In genomic region chr12:49374606-49374995, GRCm38 (mm10) we compare ENCODE assay signal across 8 mouse cellular contexts. TPM values are rescaled to one million over a fixed set of nuclear protein-coding genes. Genes with fewer than 3 reads are reported as not detected.
DNase-seq lines count a peak whose midpoint lies in the region; ATAC-seq lines count a peak whose summit lies in the region.

No protein-coding gene starts in this region.

- H3K36me3 ChIP-seq in kidney, embryonic 16.5 days (ENCODE audit: insufficient read depth, low read length), result no peaks in the 10 kb centered on the region
- no peaks in the 10 kb centered on the region for H3K36me3 ChIP-seq in forebrain, embryonic 15.5 days
- H3K36me3 ChIP-seq in limb, embryonic 12.5 days, result no peaks in the 10 kb centered on the region

- under 1% methylated on average over 14 of the region's 14 CpGs for WGBS in kidney, embryonic 16.5 days
- under 1% methylated on average over 14 of the region's 14 CpGs for WGBS in forebrain, embryonic 15.5 days
- WGBS in limb, embryonic 12.5 days, result under 1% methylated on average over 14 of the region's 14 CpGs

- H3K27ac ChIP-seq in kidney, embryonic 16.5 days (ENCODE audit: low read length), result no peak overlapping the region
- peak overlapping the region; percentile 89 for H3K27ac ChIP-seq in forebrain, embryonic 15.5 days (replicated peaks)
- no peak overlapping the region for H3K27ac ChIP-seq in limb, embryonic 12.5 days

- ATAC-seq in kidney, embryonic 16.5 days (ENCODE audit: low FRiP score, low TSS enrichment), result no peak
- no peak for ATAC-seq in forebrain, embryonic 15.5 days (replicated peaks)
- ATAC-seq in limb, embryonic 12.5 days (ENCODE audit: insufficient number of reproducible peaks, insufficient read depth, low FRiP score, low TSS enrichment, low read depth), result no peak

- H3K4me3 ChIP-seq in kidney, embryonic 16.5 days (ENCODE audit: low read length), result peak overlapping the region; percentile 36
- peak overlapping the region; percentile 41 for H3K4me3 ChIP-seq in forebrain, embryonic 15.5 days
- H3K4me3 ChIP-seq in limb, embryonic 12.5 days (replicated peaks), result peak overlapping the region; percentile 4; the same call in 1 of the 2 replicates

- H3K4me1 ChIP-seq in kidney, embryonic 16.5 days (ENCODE audit: insufficient read depth, low read length), result 0 out of 2 replicates have a peak, but pooled peaks cover 7% of the 10 kb centered on the region
- H3K4me1 ChIP-seq in forebrain, embryonic 15.5 days, result peaks cover 34% of the 10 kb centered on the region
- no peaks in the 10 kb centered on the region for H3K4me1 ChIP-seq in limb, embryonic 12.5 days (replicated peaks)

- H3K27me3 ChIP-seq in kidney, embryonic 16.5 days (ENCODE audit: insufficient read depth, low read length), result peaks cover 87% of the 10 kb centered on the region
- no peaks in the 10 kb centered on the region for H3K27me3 ChIP-seq in forebrain, embryonic 15.5 days
- H3K27me3 ChIP-seq in limb, embryonic 12.5 days, result peaks cover 82% of the 10 kb centered on the region

- H3K9ac ChIP-seq in kidney, embryonic 16.5 days (replicated peaks; ENCODE audit: low read length), result no peak overlapping the region
- peak overlapping the region; percentile 68 for H3K9ac ChIP-seq in forebrain, embryonic 15.5 days (replicated peaks)
- H3K9ac ChIP-seq in limb, embryonic 12.5 days (replicated peaks), result no peak overlapping the region

- H3K4me2 ChIP-seq in kidney, embryonic 16.5 days (replicated peaks; ENCODE audit: low read depth, low read length), result peak overlapping the region; percentile 43
- H3K4me2 ChIP-seq in forebrain, embryonic 15.5 days (replicated peaks), result peak overlapping the region; percentile 66
- H3K4me2 ChIP-seq in limb, embryonic 12.5 days, result peak overlapping the region; percentile 39

- no peaks in the 10 kb centered on the region for H3K9me3 ChIP-seq in kidney, embryonic 16.5 days (ENCODE audit: low read length)
- no peaks in the 10 kb centered on the region for H3K9me3 ChIP-seq in forebrain, embryonic 15.5 days
- H3K9me3 ChIP-seq in limb, embryonic 12.5 days, result no peaks in the 10 kb centered on the region

- DNase-seq in kidney, adult 18-20 months, result no peak
- peak; percentile 39 for DNase-seq in adipocyte (ENCODE audit: low spot score)
- DNase-seq in retina, embryonic 14.5 days (ENCODE audit: low spot score), result peak; percentile 84
- no peak for DNase-seq in thymus, postnatal 10 days (ENCODE audit: low spot score in 2 of 2)
- no peak for DNase-seq in natural killer cell, adult 2 months (ENCODE audit: low spot score in 2 of 2)

RNA-seq across cellular contexts. Expression of gene Foxg1, which starts 7.9 kb away (rescaled TPM):
- polyA plus RNA-seq in kidney, embryonic 16.5 days (2015; fragmentation: Nextera tagmentation; extraction: Ambion mirVana), result not detected in 2 replicates
- 110 and 111 TPM in 2 replicates for polyA plus RNA-seq in forebrain, embryonic 15.5 days (2015; fragmentation: Nextera tagmentation; extraction: Ambion mirVana)
- not detected in 2 replicates for polyA plus RNA-seq in limb, embryonic 12.5 days (2016; fragmentation: Nextera tagmentation; extraction: Ambion mirVana)

RNA-seq across cellular contexts. Expression of gene Gm43517, which starts 10.4 kb away (rescaled TPM):
- not detected in 2 replicates for polyA plus RNA-seq in kidney, embryonic 16.5 days (2015; fragmentation: Nextera tagmentation; extraction: Ambion mirVana)
- polyA plus RNA-seq in forebrain, embryonic 15.5 days (2015; fragmentation: Nextera tagmentation; extraction: Ambion mirVana), result 2.8 and 3.0 TPM in 2 replicates
- polyA plus RNA-seq in limb, embryonic 12.5 days (2016; fragmentation: Nextera tagmentation; extraction: Ambion mirVana), result not detected in 2 replicates

Comparison
In these comparisons a context has a peak if more than half of its experiments do, and no peak if none do; other contexts are left out.
1. DNase-seq: peak in adipocyte (single experiment) and retina, embryonic 14.5 days (single experiment); none in kidney, adult 18-20 months (single experiment), thymus, postnatal 10 days (0 of 2) and natural killer cell, adult 2 months (0 of 2).
2. RNA of gene Foxg1, which starts 7.9 kb away (polyA plus RNA-seq): 110 to 111 TPM in forebrain, embryonic 15.5 days; not detected in kidney, embryonic 16.5 days and not detected in limb, embryonic 12.5 days; every median in the first group is over 100 times any median in the second.
3. Peak in every context shown above with its lines, with median percentiles within 50 percentile points of each other: H3K4me2 ChIP-seq and H3K4me3 ChIP-seq.